Mouse (Mus musculus): ENCODE data around the gene Wdfy3. TPM values are rescaled to one million over a fixed set of nuclear protein-coding genes. Genes with fewer than 3 reads are reported as not detected.
"Not testable (repeated sequence)": the region's sequence is repeated elsewhere in the genome, so short reads cannot be mapped to it uniquely, and the experiment has no call there.

Gene Wdfy3
- total and polyA plus RNA-seq, 2 experiments: 14.4 to 17.0 TPM

GRCm38 (mm10) chr5:101988476-101988875, 81.2 kb downstream of the Wdfy3 start:
- no peak overlapping the region for H3K4me3 ChIP-seq (ENCODE audit: insufficient read depth, low read depth, low read length)
- TF ChIP-seq POLR2A (IDR thresholded peaks at IDR 0.05; ENCODE audit: extremely low read depth, insufficient read depth, low read length) (no peak), CTCF (IDR thresholded peaks at IDR 0.05; ENCODE audit: low read depth, low read length) (no peak)
- DNase-seq (ENCODE audit: extremely low read depth, low read depth, low spot score): no peak
- H3K36me3 ChIP-seq (ENCODE audit: control insufficient read depth, insufficient read depth, low read length): no peaks in the 10 kb centered on the region
- peaks cover 33% of the 10 kb centered on the region; the same call in 1 of the 2 replicates for H3K79me2 ChIP-seq (ENCODE audit: control insufficient read depth, insufficient read depth, low read length)
- no peak overlapping the region for H3K27ac ChIP-seq (replicated peaks; ENCODE audit: insufficient read depth, low read depth, low read length)
- H3K4me1 ChIP-seq (ENCODE audit: control insufficient read depth, insufficient read depth, low read length): peaks cover 8% of the 10 kb centered on the region
- no peak overlapping the region for H3K9ac ChIP-seq (ENCODE audit: low read depth, low read length)
- WGBS: 96% methylated on average over 10 of the region's 10 CpGs
- no peaks in the 10 kb centered on the region for H3K27me3 ChIP-seq (ENCODE audit: control insufficient read depth, insufficient read depth, low read length)

GRCm38 (mm10) chr5:101986694-101987093, 83.0 kb downstream of the Wdfy3 start:
- peaks cover 4% of the 10 kb centered on the region for H3K4me1 ChIP-seq (ENCODE audit: control insufficient read depth, insufficient read depth, low read length)
- no peaks in the 10 kb centered on the region for H3K27me3 ChIP-seq (ENCODE audit: control insufficient read depth, insufficient read depth, low read length)
- no peak overlapping the region for H3K9ac ChIP-seq (ENCODE audit: low read depth, low read length)
- no peak for DNase-seq (ENCODE audit: extremely low read depth, low read depth, low spot score)
- TF ChIP-seq POLR2A (IDR thresholded peaks at IDR 0.05; ENCODE audit: extremely low read depth, insufficient read depth, low read length) (no peak), CTCF (IDR thresholded peaks at IDR 0.05; ENCODE audit: low read depth, low read length) (no peak)
- peaks cover 20% of the 10 kb centered on the region; the same call in 1 of the 2 replicates for H3K79me2 ChIP-seq (ENCODE audit: control insufficient read depth, insufficient read depth, low read length)
- no peak overlapping the region for H3K4me3 ChIP-seq (ENCODE audit: insufficient read depth, low read depth, low read length)
- H3K27ac ChIP-seq (replicated peaks; ENCODE audit: insufficient read depth, low read depth, low read length): no peak overlapping the region
- 84% methylated on average over 3 of the region's 3 CpGs for WGBS
- no peaks in the 10 kb centered on the region for H3K36me3 ChIP-seq (ENCODE audit: control insufficient read depth, insufficient read depth, low read length)

GRCm38 (mm10) chr5:101982239-101982638, 87.5 kb downstream of the Wdfy3 start:
- Histone ChIP-seq H3K36me3 (ENCODE audit: control insufficient read depth, insufficient read depth, low read length) (peaks cover 5% of the 10 kb centered on the region), H3K79me2 (ENCODE audit: control insufficient read depth, insufficient read depth, low read length) (peaks cover 18% of the 10 kb centered on the region), H3K27me3 (ENCODE audit: control insufficient read depth, insufficient read depth, low read length) (no peaks in the 10 kb centered on the region), H3K27ac (replicated peaks; ENCODE audit: insufficient read depth, low read depth, low read length) (peak overlapping the region; percentile 48), H3K4me3 (ENCODE audit: insufficient read depth, low read depth, low read length) (no peak overlapping the region), H3K4me1 (ENCODE audit: control insufficient read depth, insufficient read depth, low read length) (peaks cover 6% of the 10 kb centered on the region), H3K9ac (ENCODE audit: low read depth, low read length) (no peak overlapping the region)
- 82% methylated on average over 5 of the region's 5 CpGs for WGBS
- TF ChIP-seq CTCF (IDR thresholded peaks at IDR 0.05; ENCODE audit: low read depth, low read length): no peak
- TF ChIP-seq POLR2A (IDR thresholded peaks at IDR 0.05; ENCODE audit: extremely low read depth, insufficient read depth, low read length): no peak
- no peak for DNase-seq (ENCODE audit: extremely low read depth, low read depth, low spot score)

GRCm38 (mm10) chr5:101979594-101979993, 90.1 kb downstream of the Wdfy3 start:
- TF ChIP-seq POLR2A (IDR thresholded peaks at IDR 0.05; ENCODE audit: extremely low read depth, insufficient read depth, low read length) (no peak), CTCF (IDR thresholded peaks at IDR 0.05; ENCODE audit: low read depth, low read length) (no peak)
- no peak overlapping the region for H3K4me3 ChIP-seq (ENCODE audit: insufficient read depth, low read depth, low read length)
- H3K27me3 ChIP-seq (ENCODE audit: control insufficient read depth, insufficient read depth, low read length): no peaks in the 10 kb centered on the region
- no peak overlapping the region for H3K9ac ChIP-seq (ENCODE audit: low read depth, low read length)
- no peak for DNase-seq (ENCODE audit: extremely low read depth, low read depth, low spot score)
- WGBS: 80% methylated on average over 6 of the region's 6 CpGs
- peaks cover 2% of the 10 kb centered on the region; the same call in 1 of the 2 replicates for H3K4me1 ChIP-seq (ENCODE audit: control insufficient read depth, insufficient read depth, low read length)
- H3K27ac ChIP-seq (replicated peaks; ENCODE audit: insufficient read depth, low read depth, low read length): no peak overlapping the region
- H3K79me2 ChIP-seq (ENCODE audit: control insufficient read depth, insufficient read depth, low read length): peaks cover 28% of the 10 kb centered on the region
- peaks cover 5% of the 10 kb centered on the region for H3K36me3 ChIP-seq (ENCODE audit: control insufficient read depth, insufficient read depth, low read length)

GRCm38 (mm10) chr5:101972594-101972993, 97.1 kb downstream of the Wdfy3 start:
- H3K27ac ChIP-seq (replicated peaks; ENCODE audit: insufficient read depth, low read depth, low read length); DNase-seq (ENCODE audit: extremely low read depth, low read depth, low spot score); H3K4me1 ChIP-seq (ENCODE audit: control insufficient read depth, insufficient read depth, low read length); H3K4me3 ChIP-seq (ENCODE audit: insufficient read depth, low read depth, low read length); H3K27me3 ChIP-seq (ENCODE audit: control insufficient read depth, insufficient read depth, low read length); H3K36me3 ChIP-seq (ENCODE audit: control insufficient read depth, insufficient read depth, low read length); H3K9ac ChIP-seq (ENCODE audit: low read depth, low read length): not testable (repeated sequence)
- 75% methylated on average over 4 of the region's 4 CpGs for WGBS
- peaks cover 16% of the 10 kb centered on the region for H3K79me2 ChIP-seq (ENCODE audit: control insufficient read depth, insufficient read depth, low read length)

- no peak overlapping the region for H3K9ac ChIP-seq (ENCODE audit: low read depth, low read length)
- peak; percentile 85 for DNase-seq (ENCODE audit: extremely low read depth, low read depth, low spot score)
These were observed 101.4 kb downstream of the Wdfy3 start for GRCm38 (mm10) chr5:101968153-101968851.

More at GRCm38 (mm10) chr5:101968153-101968851, 101.4 kb downstream of the Wdfy3 start:
- no peak overlapping the region for H3K4me3 ChIP-seq (ENCODE audit: insufficient read depth, low read depth, low read length)
- H3K27ac ChIP-seq (replicated peaks; ENCODE audit: insufficient read depth, low read depth, low read length): peak overlapping the region; percentile 60
- 25% methylated on average over 12 of the region's 12 CpGs for WGBS
- no peak for TF ChIP-seq POLR2A (IDR thresholded peaks at IDR 0.05; ENCODE audit: extremely low read depth, insufficient read depth, low read length)
- no peak for TF ChIP-seq CTCF (IDR thresholded peaks at IDR 0.05; ENCODE audit: low read depth, low read length)
- no peaks in the 10 kb centered on the region for H3K36me3 ChIP-seq (ENCODE audit: control insufficient read depth, insufficient read depth, low read length)
- H3K4me1 ChIP-seq (ENCODE audit: control insufficient read depth, insufficient read depth, low read length): peaks cover 8% of the 10 kb centered on the region
- H3K27me3 ChIP-seq (ENCODE audit: control insufficient read depth, insufficient read depth, low read length): no peaks in the 10 kb centered on the region
- peaks cover 9% of the 10 kb centered on the region for H3K79me2 ChIP-seq (ENCODE audit: control insufficient read depth, insufficient read depth, low read length)

Data from liver, adult 2 months (tissue).